Mouse (Mus musculus) neural tube, embryonic 11.5 days (tissue): ENCODE data around the gene Mb. TPM values are rescaled to one million over a fixed set of nuclear protein-coding genes. Genes with fewer than 3 reads are reported as not detected.

Experiments
- ATAC-seq: fragments of 200-750 bp; cut with Nextera tagmentation; 2 replicates; pipeline ENCODE4 v1.8.0; 2017; ENCODE audit warnings: moderate number of reproducible peaks, mild to moderate bottlenecking, moderate TSS enrichment, moderate library complexity; ENCODE audit not compliant: insufficient read depth, low FRiP score, low TSS enrichment
- DNase-seq: peaks from one replicate; pipeline ENCODE4 v3.0.0-alpha.2; 2015; ENCODE audit warnings: low spot score
- H3K27ac ChIP-seq: fragments of 300-500 bp; sonication (generic); 2 replicates; pipeline ENCODE4 v1.5.1; 2014; ENCODE audit warnings: low read depth, mild to moderate bottlenecking, low read length
- H3K27me3 ChIP-seq: fragments of 300-500 bp; sonication (generic); 2 replicates; pipeline ENCODE4 v1.6.1; 2014; ENCODE audit warnings: mild to moderate bottlenecking, low read length, mixed read lengths; ENCODE audit not compliant: control insufficient read depth, insufficient read depth
- H3K36me3 ChIP-seq: fragments of 300-500 bp; sonication (generic); 2 replicates; pipeline ENCODE4 v1.6.1; 2014; ENCODE audit warnings: mild to moderate bottlenecking, low read length, moderate library complexity, mixed read lengths; ENCODE audit not compliant: control insufficient read depth, insufficient read depth
- H3K4me1 ChIP-seq: fragments of 300-500 bp; sonication (generic); 2 replicates; pipeline ENCODE4 v1.6.1; 2014; ENCODE audit warnings: low read length, mixed read lengths; ENCODE audit not compliant: control insufficient read depth, insufficient read depth
- H3K4me2 ChIP-seq: fragments of 300-500 bp; sonication (generic); 2 replicates; pipeline ENCODE4 v1.6.1; 2014; ENCODE audit warnings: low read depth, mild to moderate bottlenecking, moderate library complexity
- H3K4me3 ChIP-seq: fragments of 300-500 bp; sonication (generic); 2 replicates; pipeline ENCODE4 v1.5.1; 2014; ENCODE audit warnings: low read depth, low read length
- H3K9ac ChIP-seq: fragments of 300-500 bp; sonication (generic); 2 replicates; pipeline ENCODE4 v1.6.1; 2014; ENCODE audit warnings: mild to moderate bottlenecking, low read length
- H3K9me3 ChIP-seq: fragments of 300-500 bp; sonication (generic); 2 replicates; pipeline ENCODE4 v1.6.1; 2016; ENCODE audit warnings: low read length; ENCODE audit not compliant: control insufficient read depth
- WGBS: fragments of 180-500 bp; shearing (Covaris S2); extraction: QIAGEN DNeasy Blood & Tissue Kit; methylation state at CpG from one replicate; pipeline ENCODE4 v1.1.7; 2014; 5-methylcytosine and 5-hydroxymethylcytosine counted together
- polyA plus RNA-seq: library from polyadenylated mRNA; unstranded; fragments of >200 nt; fragmentation: Nextera tagmentation; extraction: Ambion mirVana; gene quantifications from 2 replicates; pipeline ENCODE4 v1.2.1, GENCODE M21; 2014

Mb gene
- polyA plus RNA-seq, 1 experiment from 2014 or later: 2.0 TPM

GRCm38 (mm10) chr15:76998048-76998447 is 52.4 kb downstream of the Mb start:
- Histone ChIP-seq H3K4me2 (no peak overlapping the region), H3K9ac (no peak overlapping the region), H3K36me3 (no peaks in the 10 kb centered on the region), H3K4me3 (no peak overlapping the region), H3K27me3 (no peaks in the 10 kb centered on the region), H3K9me3 (no peaks in the 10 kb centered on the region), H3K27ac (no peak overlapping the region), H3K4me1 (no peaks in the 10 kb centered on the region)
- DNase-seq (no peak), ATAC-seq (no peak)
- WGBS: 77% methylated on average over 2 of the region's 2 CpGs

GRCm38 (mm10) chr15:76994413-76994812 is 56.1 kb downstream of the Mb start:
- Histone ChIP-seq H3K36me3 (no peaks in the 10 kb centered on the region), H3K4me3 (no peak overlapping the region), H3K27ac (no peak overlapping the region), H3K4me1 (no peaks in the 10 kb centered on the region), H3K9me3 (no peaks in the 10 kb centered on the region), H3K4me2 (no peak overlapping the region), H3K9ac (no peak overlapping the region), H3K27me3 (no peaks in the 10 kb centered on the region)
- ATAC-seq (no peak), DNase-seq (no peak)
- WGBS: 81% methylated on average over 3 of the region's 3 CpGs

GRCm38 (mm10) chr15:76987542-76988094 is 62.9 kb downstream of the Mb start:
- ATAC-seq (no peak), DNase-seq (peak; percentile 57)
- no peaks in the 10 kb centered on the region for H3K27me3 ChIP-seq
- peak overlapping the region; percentile 60 for H3K4me2 ChIP-seq
- no peaks in the 10 kb centered on the region for H3K36me3 ChIP-seq
- peak overlapping the region; percentile 28 for H3K4me3 ChIP-seq
- H3K9me3 ChIP-seq: no peaks in the 10 kb centered on the region
- peaks cover 7% of the 10 kb centered on the region; the same call in 1 of the 2 replicates for H3K4me1 ChIP-seq
- peak overlapping the region; percentile 45 for H3K9ac ChIP-seq
- 2% methylated on average over 21 of the region's 21 CpGs for WGBS
- no peak overlapping the region for H3K27ac ChIP-seq

GRCm38 (mm10) chr15:76987137-76987536 is 63.3 kb downstream of the Mb start:
- H3K36me3 ChIP-seq: no peaks in the 10 kb centered on the region
- H3K27ac ChIP-seq: no peak overlapping the region
- ATAC-seq (no peak), DNase-seq (peak; percentile 28)
- H3K4me2 ChIP-seq: peak overlapping the region; percentile 60
- 14% methylated on average over 11 of the region's 11 CpGs for WGBS
- H3K27me3 ChIP-seq: no peaks in the 10 kb centered on the region
- H3K9ac ChIP-seq: peak overlapping the region; percentile 45
- H3K4me1 ChIP-seq: peaks cover 7% of the 10 kb centered on the region; the same call in 1 of the 2 replicates
- H3K4me3 ChIP-seq: peak overlapping the region; percentile 28
- H3K9me3 ChIP-seq: no peaks in the 10 kb centered on the region

GRCm38 (mm10) chr15:76982745-76983144 is 67.7 kb downstream of the Mb start:
- H3K4me1 ChIP-seq: peaks cover 7% of the 10 kb centered on the region; the same call in 1 of the 2 replicates
- no peaks in the 10 kb centered on the region for H3K9me3 ChIP-seq
- no peak overlapping the region for H3K9ac ChIP-seq
- no peak overlapping the region for H3K4me2 ChIP-seq
- WGBS: 54% methylated on average over 3 of the region's 3 CpGs
- no peaks in the 10 kb centered on the region for H3K36me3 ChIP-seq
- ATAC-seq: no peak
- DNase-seq: no peak
- no peak overlapping the region for H3K4me3 ChIP-seq
- no peak overlapping the region for H3K27ac ChIP-seq
- no peaks in the 10 kb centered on the region for H3K27me3 ChIP-seq

- Histone ChIP-seq H3K27me3 (no peaks in the 10 kb centered on the region), H3K9me3 (no peaks in the 10 kb centered on the region), H3K4me1 (peaks cover 5% of the 10 kb centered on the region; the same call in 1 of the 2 replicates), H3K9ac (no peak overlapping the region), H3K4me2 (no peak overlapping the region), H3K36me3 (no peaks in the 10 kb centered on the region), H3K4me3 (no peak overlapping the region), H3K27ac (no peak overlapping the region)
- ATAC-seq (no peak), DNase-seq (no peak)
- 83% methylated on average over 4 of the region's 4 CpGs for WGBS
Observed at GRCm38 (mm10) chr15:76979799-76980198, 70.7 kb downstream of the Mb start.

- Histone ChIP-seq H3K4me3 (no peak overlapping the region), H3K9me3 (no peaks in the 10 kb centered on the region), H3K27ac (no peak overlapping the region), H3K36me3 (no peaks in the 10 kb centered on the region), H3K4me1 (peaks cover 8% of the 10 kb centered on the region; the same call in 1 of the 2 replicates), H3K4me2 (no peak overlapping the region), H3K27me3 (no peaks in the 10 kb centered on the region), H3K9ac (no peak overlapping the region)
- 40% methylated on average over 5 of the region's 5 CpGs for WGBS
- peak; percentile 58 for DNase-seq
- no peak for ATAC-seq
Observed at GRCm38 (mm10) chr15:76976619-76977018, 73.9 kb downstream of the Mb start.

GRCm38 (mm10) chr15:76973855-76974651 is 76.4 kb downstream of the Mb start:
- H3K27me3 ChIP-seq: no peaks in the 10 kb centered on the region
- H3K9ac ChIP-seq: peak overlapping the region; percentile 84
- peak overlapping the region; percentile 60; the same call in 1 of the 2 replicates for H3K27ac ChIP-seq
- peak overlapping the region; percentile 70 for H3K4me2 ChIP-seq
- peak overlapping the region; percentile 46 for H3K4me3 ChIP-seq
- ATAC-seq (no peak; the same call in 1 of the 2 replicates), DNase-seq (peak; percentile 79)
- WGBS: 7% methylated on average over 30 of the region's 31 CpGs
- H3K36me3 ChIP-seq: no peaks in the 10 kb centered on the region
- H3K9me3 ChIP-seq: no peaks in the 10 kb centered on the region
- peaks cover 8% of the 10 kb centered on the region; the same call in 1 of the 2 replicates for H3K4me1 ChIP-seq
